Mouse (Mus musculus) skeletal muscle tissue, adult 2 months (tissue): ENCODE data around the gene Ptprd.
"Not testable (repeated sequence)": the region's sequence is repeated elsewhere in the genome, so short reads cannot be mapped to it uniquely, and the experiment has no call there.

Experiments used
- DNase-seq: peaks from one replicate; pipeline ENCODE4 v3.0.0-alpha.2; 2012; ENCODE audit warnings: low read depth, low spot score

Gene Ptprd

DNA sequence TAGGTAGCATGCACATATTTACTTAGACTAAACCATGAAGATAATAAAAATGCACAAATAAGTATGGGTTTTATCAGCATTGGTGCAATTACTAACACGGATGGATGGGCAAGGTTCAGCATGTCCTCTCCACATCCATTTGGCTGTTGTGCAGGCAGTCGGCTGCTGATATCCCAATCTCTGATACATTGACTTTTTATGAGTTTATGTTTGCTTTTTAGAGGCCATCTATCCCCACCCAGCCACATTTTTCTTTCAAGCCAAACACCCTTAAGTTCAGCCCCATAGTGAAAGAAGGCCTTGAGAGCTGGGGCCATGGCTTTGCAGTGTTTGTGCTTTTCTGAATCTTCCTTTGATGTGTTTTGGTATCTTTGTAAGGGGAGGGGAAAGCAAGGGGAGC, 2166.1 kb downstream of the Ptprd start:
- DNase-seq: no peak

DNA sequence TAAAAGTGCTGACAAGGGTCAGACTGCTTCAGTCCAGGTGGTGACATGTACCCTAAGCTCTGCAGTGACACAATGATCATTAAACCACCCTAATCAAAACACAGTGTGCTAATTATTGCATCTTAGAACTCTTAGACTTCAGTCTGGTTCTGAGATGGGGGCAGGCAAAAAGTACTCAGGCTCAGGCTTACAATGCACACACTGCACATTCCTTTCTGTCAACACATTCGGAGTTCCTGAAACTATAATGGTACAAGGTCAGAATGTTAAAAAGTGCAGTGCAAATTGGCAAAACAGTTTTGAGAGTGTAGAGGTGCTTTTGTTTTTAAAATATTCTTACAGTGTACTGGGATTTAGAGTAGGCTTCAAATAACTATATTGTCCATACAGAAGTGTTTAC, 2167.0 kb downstream of the Ptprd start:
- no peak for DNase-seq

DNA sequence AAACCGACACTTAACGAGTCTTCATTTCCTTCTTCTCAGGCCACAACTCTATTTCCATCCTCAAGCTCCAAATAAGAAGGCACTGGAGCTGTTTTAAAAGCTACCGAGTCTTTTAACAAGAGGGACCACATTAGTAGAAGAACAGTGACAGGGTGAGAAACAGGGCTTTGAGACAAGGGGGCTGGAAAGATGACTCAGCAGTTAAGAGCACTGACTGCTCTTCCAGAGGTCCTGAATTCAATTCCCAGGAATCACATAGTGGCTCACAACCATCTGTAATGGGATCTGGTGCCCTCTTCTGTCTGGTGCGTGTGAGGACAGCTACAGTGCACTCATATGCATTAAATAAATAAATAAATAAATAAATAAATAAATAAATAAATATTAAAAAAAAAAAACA, 2174.6 kb downstream of the Ptprd start:
- not testable (repeated sequence) for DNase-seq

DNA sequence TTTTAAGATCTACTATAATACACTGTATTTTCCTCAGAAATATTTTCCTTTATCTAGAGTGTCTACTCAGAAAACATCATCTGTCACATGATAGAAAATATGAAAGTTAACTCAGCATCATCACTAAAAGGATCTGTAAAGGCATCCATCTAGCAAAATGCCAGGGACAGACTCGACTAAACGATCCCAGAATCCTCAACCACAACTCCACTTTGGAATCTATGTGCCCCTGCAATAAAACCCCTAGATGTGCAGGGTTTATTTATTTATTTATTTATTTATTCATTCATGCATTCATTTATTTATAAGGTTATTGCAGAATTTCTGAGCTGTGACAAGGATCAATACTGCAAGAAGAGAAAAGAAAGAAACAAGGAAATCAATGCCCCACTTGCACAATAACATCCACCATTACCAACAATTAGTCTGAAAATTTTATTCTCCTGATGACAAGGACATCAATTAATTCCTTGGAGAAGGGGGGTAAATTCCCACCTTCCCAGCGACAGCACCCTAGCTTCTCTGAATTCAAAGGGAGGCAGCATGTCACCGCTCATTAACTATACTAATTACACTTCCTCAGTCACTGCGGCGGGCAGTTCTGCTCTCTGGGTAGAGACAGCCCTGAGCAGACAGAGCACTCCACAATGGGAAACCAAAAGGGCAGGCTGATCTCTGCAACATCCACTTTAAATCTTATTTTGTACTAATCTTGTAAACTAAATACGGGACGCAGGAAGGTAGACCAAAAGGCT, 2186.0 kb downstream of the Ptprd start:
- DNase-seq: no peak

DNA sequence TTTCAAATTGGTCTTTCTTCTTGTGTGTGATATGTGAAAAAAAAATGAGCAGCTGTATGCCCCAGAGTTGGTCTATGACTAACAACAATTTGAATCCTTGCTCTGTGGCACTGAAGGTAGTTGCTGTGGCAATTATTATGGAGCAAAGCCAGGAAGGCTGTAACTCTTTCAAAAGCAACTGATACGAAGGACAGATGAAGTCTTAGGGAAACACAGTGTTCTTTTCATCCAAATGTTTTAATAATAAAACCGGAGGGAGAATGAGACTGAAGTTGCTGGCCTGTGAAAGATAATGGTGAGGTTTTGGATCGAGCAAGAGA, 2187.3 kb downstream of the Ptprd start:
- DNase-seq: peak; percentile 5

DNA sequence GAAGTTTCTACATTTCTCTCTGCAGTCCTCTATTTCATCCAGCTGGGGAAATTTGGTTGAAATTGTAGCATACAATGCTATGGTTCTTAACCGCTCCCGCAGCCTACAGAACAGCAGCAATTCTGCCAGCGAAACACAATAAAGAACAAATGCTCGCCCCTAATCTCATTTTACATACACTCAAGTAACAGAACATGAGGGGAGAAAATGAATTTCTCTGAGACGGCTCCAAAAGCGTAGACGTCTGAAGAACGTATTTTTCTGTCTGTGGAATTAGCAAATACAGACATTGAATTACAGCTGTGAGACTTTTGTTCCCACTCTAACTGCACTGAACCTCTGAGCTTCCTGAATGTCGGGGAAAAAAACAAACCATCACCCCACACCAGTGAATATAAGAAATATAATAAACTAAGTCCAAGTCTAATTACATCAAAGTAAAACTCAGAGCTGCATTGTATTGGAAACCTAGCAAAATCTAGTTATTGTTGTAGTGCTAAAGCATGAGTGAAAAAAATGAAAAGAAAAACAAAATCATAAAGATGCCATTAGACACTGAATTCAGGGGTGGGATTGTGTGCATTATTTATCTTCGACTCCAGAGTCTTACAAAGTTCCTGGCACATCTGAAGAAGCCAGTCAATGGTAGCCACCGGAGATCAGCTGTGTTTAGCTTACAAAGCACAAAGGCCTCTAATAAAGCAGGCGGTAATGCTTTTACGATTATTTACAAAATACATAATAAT, 2187.8 kb downstream of the Ptprd start:
- no peak for DNase-seq

DNA sequence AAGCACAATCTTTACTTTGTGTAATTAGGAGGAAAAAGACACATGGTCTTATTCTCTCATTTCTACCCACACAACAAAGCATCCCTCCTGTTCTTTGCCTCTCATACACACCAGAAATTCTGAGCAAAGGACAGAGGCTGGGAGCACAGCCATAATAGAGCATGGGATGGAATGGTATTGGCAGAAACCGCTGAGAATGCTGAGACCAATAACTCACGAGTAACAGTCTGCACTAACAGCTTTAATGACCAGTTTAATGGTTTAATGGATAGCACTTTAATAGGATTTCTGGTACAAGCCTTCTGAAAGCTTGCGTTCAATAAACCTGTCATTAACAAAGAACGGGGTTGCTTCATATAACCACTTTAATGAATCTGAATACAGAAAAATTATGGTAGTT, 2190.1 kb downstream of the Ptprd start:
- DNase-seq: no peak

DNA sequence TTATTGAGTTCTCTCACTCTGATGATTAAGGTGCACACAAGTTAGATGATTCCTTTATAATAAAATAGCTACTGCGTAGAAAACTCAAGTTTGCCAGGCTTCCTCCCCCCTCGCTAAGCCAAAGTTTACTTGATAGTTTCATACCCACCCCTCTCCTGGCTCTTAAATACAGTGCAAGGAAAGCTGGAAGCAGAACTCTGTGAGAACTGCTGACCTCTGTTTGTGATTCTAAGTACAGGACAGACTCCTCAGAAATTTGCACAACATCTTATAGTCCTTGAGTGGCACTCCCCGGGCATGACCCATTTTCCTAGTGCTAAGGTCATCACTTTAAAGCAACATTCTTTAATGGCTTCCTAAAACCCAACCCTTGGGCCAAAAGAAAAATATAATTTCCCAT, 2196.7 kb downstream of the Ptprd start:
- no peak for DNase-seq

DNA sequence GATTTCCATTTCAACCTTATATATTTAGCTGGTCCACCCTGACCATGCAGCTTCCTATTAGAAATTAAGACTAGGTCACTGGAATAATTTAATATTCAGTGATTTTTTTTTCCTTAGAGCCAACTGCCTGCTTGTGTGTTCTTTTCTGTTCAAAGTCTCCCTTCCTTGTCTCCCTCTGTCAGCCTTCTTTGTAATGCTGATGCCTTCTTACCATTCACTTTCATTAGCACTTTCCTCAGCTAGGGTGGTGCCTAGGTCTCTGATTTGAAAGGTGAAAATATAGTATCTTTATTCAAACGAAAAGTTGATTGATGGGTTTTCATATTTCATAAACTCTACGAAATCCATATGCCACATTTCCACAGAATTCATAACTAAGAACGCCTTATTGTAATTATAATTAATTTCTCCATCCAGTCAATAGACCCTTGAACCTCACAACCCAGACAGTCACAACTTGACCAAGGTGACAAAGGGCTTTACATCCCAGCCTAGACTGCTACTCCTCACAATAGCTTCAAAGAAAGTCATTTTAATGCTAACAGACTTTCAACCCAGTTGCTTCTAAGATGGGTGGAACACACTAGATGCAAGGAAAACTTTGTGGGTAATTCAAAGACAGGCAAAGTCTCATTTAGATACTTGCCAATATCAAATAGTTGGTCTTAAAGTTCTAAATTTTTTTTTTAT, 2197.5 kb downstream of the Ptprd start:
- DNase-seq: no peak

DNA sequence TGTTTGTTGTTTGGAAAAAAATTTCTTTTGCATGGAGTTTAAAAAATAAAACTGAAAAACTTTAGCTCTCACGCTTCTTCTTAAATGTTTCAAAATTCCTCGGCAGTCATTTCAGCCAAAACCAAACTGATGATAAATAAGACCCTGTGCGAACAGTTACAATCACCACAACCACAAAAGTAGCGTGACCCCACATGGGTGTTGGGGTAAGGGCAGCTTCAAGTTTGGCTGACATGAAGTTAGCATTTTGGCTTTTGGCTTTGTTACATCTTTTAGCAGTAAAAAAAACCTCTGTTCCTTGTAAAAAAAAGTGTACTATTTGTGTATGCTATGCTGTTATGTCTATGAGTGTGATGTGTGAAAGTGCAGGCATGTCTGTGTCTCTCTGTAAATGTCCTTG, 2203.2 kb downstream of the Ptprd start:
- DNase-seq: no peak

DNA sequence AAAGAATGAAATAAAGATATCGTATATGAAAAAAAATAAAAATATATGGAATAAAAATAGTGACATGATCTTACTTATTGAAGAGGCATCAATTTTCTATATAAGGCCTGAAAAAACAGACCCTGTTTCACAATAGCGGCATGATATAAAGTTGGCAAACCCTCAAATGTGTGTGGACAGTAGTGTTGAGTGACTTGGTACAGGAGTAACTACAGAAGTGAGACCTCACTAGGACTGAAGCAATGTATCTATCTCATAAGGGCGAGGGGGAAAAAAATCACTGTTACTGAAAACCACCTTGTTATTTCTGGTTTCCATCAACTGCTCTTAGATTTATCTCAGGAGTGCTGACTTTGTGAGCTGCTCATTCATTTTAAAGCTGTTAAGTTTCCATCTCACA, 2204.5 kb downstream of the Ptprd start:
- DNase-seq: no peak

DNA sequence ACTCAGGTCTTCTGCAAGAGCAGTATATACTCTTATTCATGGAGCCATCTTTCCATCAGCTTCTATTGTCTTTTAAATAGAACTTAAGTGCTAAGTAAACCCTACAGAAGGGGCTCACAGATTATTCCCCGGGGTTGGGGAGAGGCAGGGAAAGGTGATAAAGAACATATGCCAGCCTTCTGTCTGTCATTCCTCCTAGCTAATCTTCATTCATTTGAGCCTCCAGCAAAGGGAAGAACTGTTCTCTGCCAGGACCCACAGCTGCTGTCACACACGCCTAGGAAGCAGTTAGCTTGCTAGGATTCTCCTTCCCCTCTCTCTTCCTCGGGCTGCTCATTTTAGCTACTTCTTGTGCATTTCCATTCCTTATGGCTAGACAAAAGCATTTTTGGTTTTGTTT, 2205.0 kb downstream of the Ptprd start:
- no peak for DNase-seq

DNA sequence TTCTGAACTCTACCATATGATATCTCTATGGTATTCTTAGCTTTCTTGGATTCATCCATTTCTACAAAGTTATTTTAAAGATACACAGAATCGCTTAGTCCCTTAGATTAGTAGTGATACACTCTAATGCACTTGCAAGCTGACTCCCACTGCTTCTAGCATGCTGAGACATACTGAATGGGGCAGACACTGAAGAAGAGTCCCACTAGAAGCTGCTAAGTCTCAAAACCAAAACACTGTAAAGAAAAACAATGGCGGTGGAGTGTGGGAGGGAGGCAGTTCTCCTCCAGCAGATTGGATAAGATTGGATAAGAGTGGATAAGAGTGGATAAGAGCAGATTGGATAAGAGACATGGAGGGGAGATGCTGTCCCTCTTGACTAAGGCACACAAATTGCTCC, 2207.6 kb downstream of the Ptprd start:
- DNase-seq: no peak

DNA sequence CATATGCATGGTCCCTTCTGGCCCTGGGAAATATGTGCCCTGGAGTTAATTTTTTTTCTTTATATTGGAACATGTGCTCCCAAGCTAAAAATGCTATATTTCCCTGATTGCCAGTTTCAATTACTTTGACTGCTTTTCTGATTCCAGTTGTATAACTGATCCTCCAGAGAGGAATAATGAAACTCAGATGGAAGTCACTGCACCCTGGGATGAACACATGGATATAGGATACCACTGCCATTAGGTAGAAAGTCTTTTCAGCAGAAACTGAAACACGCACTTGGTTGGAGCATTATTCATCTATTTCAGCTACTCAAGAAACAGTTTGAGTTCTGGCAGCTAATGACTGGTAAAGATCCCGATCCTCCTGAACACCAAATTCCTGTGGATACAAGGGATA, 2211.5 kb downstream of the Ptprd start:
- no peak for DNase-seq

DNA sequence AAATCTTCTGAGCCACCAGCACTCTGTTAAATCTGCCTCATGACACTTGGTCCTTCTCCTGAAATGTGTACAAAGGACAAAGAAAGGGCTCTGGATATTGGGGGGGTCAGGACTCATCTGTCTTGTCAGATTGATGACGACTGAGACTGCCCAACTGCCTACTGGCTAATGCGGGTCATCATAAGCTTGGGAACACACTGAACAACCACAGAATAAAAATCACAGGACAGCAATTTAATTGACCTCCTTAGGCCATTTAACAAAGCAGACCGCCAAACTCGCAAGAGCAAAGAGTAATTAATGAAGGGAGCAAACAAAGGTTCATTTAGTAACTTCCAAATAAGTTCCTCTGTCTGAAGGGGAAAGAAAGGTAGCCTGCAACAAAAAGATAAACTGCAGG, 2215.9 kb downstream of the Ptprd start:
- DNase-seq: no peak

DNA sequence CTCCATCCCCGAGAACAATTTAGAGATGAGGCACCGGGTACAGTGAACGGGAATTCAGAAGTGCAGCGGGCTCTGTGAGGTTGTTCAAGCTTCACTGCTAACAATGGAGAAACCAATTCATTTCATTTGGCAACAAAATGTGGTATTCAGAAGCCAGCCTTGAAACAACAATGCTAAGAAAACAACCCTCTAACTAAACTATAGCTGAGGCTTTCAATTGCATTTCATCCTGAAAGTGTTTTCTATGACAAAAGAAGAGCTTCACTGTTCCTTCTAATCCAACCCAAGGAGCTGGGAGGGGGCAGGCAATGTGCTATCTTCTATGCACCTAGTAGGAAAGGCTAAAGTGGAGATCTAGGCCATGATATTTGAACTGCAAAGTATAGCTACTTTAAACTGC, 2217.2 kb downstream of the Ptprd start:
- DNase-seq: no peak

DNA sequence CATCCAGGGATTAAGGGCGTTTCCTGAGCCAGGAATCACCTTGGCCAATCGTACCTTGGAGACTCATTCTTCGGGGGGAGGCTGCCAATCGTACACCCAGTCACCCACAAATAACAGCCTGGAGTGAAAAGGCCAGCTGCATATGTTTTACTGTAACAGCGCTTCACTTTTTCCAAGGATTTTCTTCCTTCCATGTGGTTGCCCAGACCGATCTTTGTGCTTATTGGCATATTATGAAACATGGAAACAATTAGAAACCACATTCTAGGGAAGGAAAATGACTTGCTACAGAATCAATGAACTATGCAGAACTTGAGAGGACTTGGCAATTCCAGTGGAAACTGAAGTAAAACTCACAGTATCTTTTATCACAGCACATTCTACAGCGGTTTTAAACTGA, 2218.7 kb downstream of the Ptprd start:
- peak; percentile 26 for DNase-seq

DNA sequence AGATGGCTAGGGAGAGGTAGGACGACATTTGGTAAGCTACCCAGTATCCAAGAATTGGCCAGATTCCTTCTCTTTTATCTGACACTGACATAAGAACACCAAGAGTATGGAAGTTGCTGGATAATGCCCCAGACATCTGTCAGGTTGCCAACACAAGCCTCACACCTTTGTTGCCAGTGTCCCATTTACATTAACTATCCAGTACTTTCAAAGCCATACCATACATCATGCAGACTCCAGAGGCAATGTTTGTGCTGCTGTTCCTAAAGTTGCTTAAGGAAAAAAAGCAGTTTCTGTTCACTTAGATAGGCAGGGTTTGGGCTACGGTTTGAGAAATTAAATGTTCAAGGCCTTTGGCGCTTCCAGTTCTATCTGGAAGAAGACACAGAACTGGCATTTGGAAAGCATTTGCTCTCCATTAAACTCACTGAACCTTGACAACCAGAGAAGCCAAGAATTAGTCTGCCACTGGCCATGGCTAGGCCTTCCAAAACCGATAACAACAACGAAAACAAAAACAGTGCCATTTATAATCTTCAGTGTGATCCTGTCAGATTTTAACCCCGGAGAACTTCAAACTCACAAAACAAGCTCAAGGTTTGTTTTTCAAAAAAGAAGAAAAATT, 2220.0 kb downstream of the Ptprd start:
- peak; percentile 20 for DNase-seq

DNA sequence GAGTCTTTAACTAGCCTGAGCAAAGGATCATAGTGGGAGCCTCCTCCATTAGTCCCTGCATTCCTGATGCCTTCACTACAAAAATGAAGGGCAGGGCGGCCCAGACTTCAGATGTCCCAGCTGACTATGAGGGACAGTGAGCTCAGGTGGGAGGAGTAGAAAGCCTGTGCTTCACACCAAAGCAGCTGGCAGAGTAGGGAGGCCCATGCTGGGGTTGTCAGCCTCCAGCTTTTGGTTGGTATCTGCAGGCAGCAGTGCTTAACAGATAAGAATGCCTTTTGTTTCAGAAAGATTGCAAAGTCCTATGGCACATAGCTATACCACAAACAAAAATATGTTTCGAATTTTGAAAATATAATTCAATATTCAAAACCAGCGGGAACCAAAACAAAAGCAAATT, 2237.0 kb downstream of the Ptprd start:
- DNase-seq: no peak

DNA sequence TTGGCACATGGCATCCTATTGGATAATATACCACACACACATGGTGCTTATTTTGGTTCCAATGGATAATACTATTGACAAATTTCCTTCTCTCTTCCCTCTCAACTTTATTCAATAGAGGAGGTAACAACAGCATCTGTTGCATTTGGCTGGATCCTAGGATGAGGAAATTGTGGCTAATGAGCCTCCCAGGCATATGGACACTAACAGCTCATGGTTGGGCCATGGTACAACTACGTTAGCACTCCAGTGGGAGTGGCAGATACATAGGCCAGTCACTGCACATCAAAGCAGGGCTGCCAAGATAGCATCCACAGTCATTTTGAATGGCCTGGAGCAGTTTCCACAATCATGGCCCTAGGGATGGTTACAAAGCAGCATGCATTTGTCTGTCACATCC, 2238.4 kb downstream of the Ptprd start:
- DNase-seq: no peak

DNA sequence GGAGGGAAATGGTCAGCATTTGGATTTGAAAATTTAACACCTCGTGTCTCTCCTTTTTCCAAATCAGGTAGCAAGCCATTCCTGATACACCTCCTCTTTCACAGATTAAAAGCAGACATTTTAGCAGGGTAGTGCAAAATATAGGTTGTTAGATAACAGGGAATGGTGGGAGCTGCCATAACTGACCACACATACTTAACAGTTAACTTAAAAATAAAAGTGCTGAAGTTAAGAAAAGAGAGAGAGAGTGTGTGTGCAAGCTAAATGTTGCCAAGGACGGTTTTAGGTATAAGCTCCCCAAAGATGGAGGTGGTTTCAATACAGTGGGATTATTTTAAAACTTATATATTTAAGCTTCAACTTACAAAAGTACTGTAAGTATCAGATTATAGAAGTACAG, 2241.8 kb downstream of the Ptprd start:
- DNase-seq: no peak

DNA sequence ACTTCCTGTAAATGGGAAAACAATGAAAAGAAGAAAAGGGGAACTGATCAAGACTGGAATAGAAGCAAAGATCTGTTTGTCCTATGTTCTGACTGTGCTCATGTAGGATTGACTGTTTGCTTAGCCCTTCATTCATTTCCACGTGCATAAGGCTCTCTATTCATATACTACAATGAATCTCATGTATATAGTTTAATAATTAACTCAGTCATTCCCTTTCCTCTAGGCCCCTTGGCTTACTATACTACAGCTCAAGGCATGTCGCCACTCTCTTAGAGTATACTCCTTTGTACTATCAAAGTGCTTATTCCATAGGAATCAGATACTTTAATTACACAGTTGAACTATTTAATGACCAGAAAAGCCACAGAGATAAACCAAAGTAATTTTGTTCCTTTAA, 2243.1 kb downstream of the Ptprd start:
- no peak for DNase-seq

DNA sequence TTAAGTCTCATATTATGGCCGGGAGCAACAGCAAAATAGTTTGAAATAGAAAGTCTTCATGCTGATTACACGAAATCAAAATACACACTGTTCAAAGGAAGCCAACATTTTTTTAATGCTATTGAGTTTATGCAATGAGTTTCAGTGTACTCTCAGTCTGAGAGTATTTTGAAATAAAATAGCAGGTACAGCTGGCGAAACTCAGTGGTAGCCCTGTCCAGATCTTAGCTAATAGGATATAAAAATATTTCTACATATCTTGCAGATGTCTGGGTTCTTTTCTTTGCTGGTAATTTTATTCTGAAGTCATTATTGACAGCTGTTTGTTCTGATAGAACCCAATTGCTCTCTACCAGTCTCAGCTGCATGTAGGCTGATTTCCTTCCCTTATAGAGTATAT, 2246.0 kb downstream of the Ptprd start:
- DNase-seq: no peak
